Mouse (Mus musculus) lung, embryonic 15.5 days (tissue): ENCODE measurements around the gene Wdhd1. TPM values are rescaled to one million over a fixed set of nuclear protein-coding genes. Genes with fewer than 3 reads are reported as not detected.

Experiments used
- ATAC-seq: fragments of 200-750 bp; cut with Nextera tagmentation; 2 replicates; pipeline ENCODE4 v1.8.0; 2017; ENCODE audit warnings: moderate number of reproducible peaks, borderline replicate concordance; ENCODE audit not compliant: low FRiP score, low TSS enrichment; ENCODE audit errors: extremely low read depth
- H3K27ac ChIP-seq: fragments of 300-500 bp; sonication (generic); 2 replicates; pipeline ENCODE4 v1.5.1; 2015; ENCODE audit warnings: moderate library complexity, mild to moderate bottlenecking, inconsistent platforms
- H3K27me3 ChIP-seq: fragments of 300-500 bp; sonication (generic); 2 replicates; pipeline ENCODE4 v1.6.1; 2015; ENCODE audit warnings: inconsistent platforms
- H3K36me3 ChIP-seq: fragments of 300-500 bp; sonication (generic); 2 replicates; pipeline ENCODE4 v1.6.1; 2015; ENCODE audit warnings: inconsistent platforms
- H3K4me1 ChIP-seq: fragments of 300-500 bp; sonication (generic); 2 replicates; pipeline ENCODE4 v1.6.1; 2015; ENCODE audit warnings: inconsistent platforms
- H3K4me2 ChIP-seq: fragments of 300-500 bp; sonication (generic); 2 replicates; pipeline ENCODE4 v1.6.1; 2015; ENCODE audit warnings: inconsistent platforms, mild to moderate bottlenecking, moderate library complexity
- H3K4me3 ChIP-seq: fragments of 300-500 bp; sonication (generic); 2 replicates; pipeline ENCODE4 v1.5.1; 2015; ENCODE audit warnings: mild to moderate bottlenecking, inconsistent platforms
- H3K9ac ChIP-seq: fragments of 300-500 bp; sonication (generic); 2 replicates; pipeline ENCODE4 v1.6.1; 2015; ENCODE audit warnings: inconsistent platforms
- H3K9me3 ChIP-seq: fragments of 300-500 bp; sonication (generic); 2 replicates; pipeline ENCODE4 v1.6.1; 2016; ENCODE audit warnings: inconsistent platforms
- WGBS: fragments of 180-500 bp; shearing (Covaris S2); methylation state at CpG from one replicate; pipeline ENCODE4 v1.1.7; 2015; 5-methylcytosine and 5-hydroxymethylcytosine counted together
- polyA plus RNA-seq: library from polyadenylated mRNA; unstranded; fragments of >200 nt; fragmentation: Nextera tagmentation; extraction: Ambion mirVana; gene quantifications from 2 replicates; pipeline ENCODE4 v1.2.1, GENCODE M21; 2015

The Wdhd1 gene
- polyA plus RNA-seq, 1 experiment from 2014 or later: 38.3 TPM

GRCm38 (mm10) chr14:47298819-47299261 is 22.2 kb upstream of the Wdhd1 start:
- ATAC-seq: peak; percentile 43
- Histone ChIP-seq H3K4me2 (peak overlapping the region; percentile 57), H3K27ac (peak overlapping the region; percentile 97), H3K4me3 (peak overlapping the region; percentile 85), H3K27me3 (no peaks in the 10 kb centered on the region), H3K4me1 (peaks cover 15% of the 10 kb centered on the region), H3K9me3 (no peaks in the 10 kb centered on the region), H3K9ac (peak overlapping the region; percentile 98), H3K36me3 (no peaks in the 10 kb centered on the region; the same call in 1 of the 2 replicates)
- WGBS: 0% methylated on average over 15 of the region's 15 CpGs

- no peaks in the 10 kb centered on the region for H3K9me3 ChIP-seq
- H3K36me3 ChIP-seq: no peaks in the 10 kb centered on the region
- H3K4me1 ChIP-seq: peaks cover 15% of the 10 kb centered on the region
- peak overlapping the region; percentile 85 for H3K4me3 ChIP-seq
- no peaks in the 10 kb centered on the region for H3K27me3 ChIP-seq
- peak; percentile 78 for ATAC-seq
- 0% methylated on average over 34 of the region's 38 CpGs for WGBS
- H3K27ac ChIP-seq: peak overlapping the region; percentile 97
- peak overlapping the region; percentile 98 for H3K9ac ChIP-seq
- peak overlapping the region; percentile 57 for H3K4me2 ChIP-seq
These were observed 21.7 kb upstream of the Wdhd1 start for GRCm38 (mm10) chr14:47298408-47298792.

GRCm38 (mm10) chr14:47297785-47298407 is 21.2 kb upstream of the Wdhd1 start, which contains the start of gene Mapk1ip1l:
Gene Mapk1ip1l (plus strand): TSS chr14:47298266.
- H3K36me3 ChIP-seq: no peaks in the 10 kb centered on the region
- H3K9me3 ChIP-seq: no peaks in the 10 kb centered on the region
- H3K9ac ChIP-seq: peak within 1 kb of the TSS; percentile 98
- H3K27ac ChIP-seq: peak within 1 kb of the TSS; percentile 97
- under 1% methylated on average over 34 of the region's 34 CpGs for WGBS
- peak within 1 kb of the TSS; percentile 85 for H3K4me3 ChIP-seq
- ATAC-seq: peak; percentile 85
- H3K27me3 ChIP-seq: no peaks in the 10 kb centered on the region
- peak within 1 kb of the TSS; percentile 57 for H3K4me2 ChIP-seq
- peaks cover 15% of the 10 kb centered on the region for H3K4me1 ChIP-seq

- Histone ChIP-seq H3K4me2 (no peak overlapping the region), H3K4me3 (no peak overlapping the region), H3K36me3 (no peaks in the 10 kb centered on the region), H3K9ac (no peak overlapping the region), H3K27ac (no peak overlapping the region), H3K27me3 (no peaks in the 10 kb centered on the region), H3K9me3 (no peaks in the 10 kb centered on the region), H3K4me1 (peaks cover 15% of the 10 kb centered on the region)
- 48% methylated on average over 2 of the region's 2 CpGs for WGBS
- ATAC-seq: no peak
These were observed 19.6 kb upstream of the Wdhd1 start for GRCm38 (mm10) chr14:47296232-47296631.

GRCm38 (mm10) chr14:47294136-47294535 is 17.5 kb upstream of the Wdhd1 start:
- Histone ChIP-seq H3K27ac (no peak overlapping the region), H3K4me2 (no peak overlapping the region), H3K4me1 (peaks cover 4% of the 10 kb centered on the region; the same call in 1 of the 2 replicates), H3K27me3 (no peaks in the 10 kb centered on the region), H3K9ac (no peak overlapping the region), H3K9me3 (no peaks in the 10 kb centered on the region), H3K4me3 (no peak overlapping the region), H3K36me3 (peaks cover 12% of the 10 kb centered on the region; the same call in 1 of the 2 replicates)
- no peak for ATAC-seq
- WGBS: 63% methylated on average over 4 of the region's 4 CpGs

GRCm38 (mm10) chr14:47291772-47292171 is 15.1 kb upstream of the Wdhd1 start:
- no peak for ATAC-seq
- WGBS: 69% methylated on average over 1 of the region's 1 CpGs
- H3K4me3 ChIP-seq: no peak overlapping the region
- H3K9me3 ChIP-seq: no peaks in the 10 kb centered on the region
- H3K27me3 ChIP-seq: no peaks in the 10 kb centered on the region
- no peak overlapping the region for H3K4me2 ChIP-seq
- no peak overlapping the region for H3K27ac ChIP-seq
- H3K4me1 ChIP-seq: no peaks in the 10 kb centered on the region
- peaks cover 12% of the 10 kb centered on the region; the same call in 1 of the 2 replicates for H3K36me3 ChIP-seq
- no peak overlapping the region for H3K9ac ChIP-seq

- no peaks in the 10 kb centered on the region for H3K9me3 ChIP-seq
- no peaks in the 10 kb centered on the region for H3K27me3 ChIP-seq
- no peak for ATAC-seq
- H3K4me2 ChIP-seq: no peak overlapping the region
- H3K4me3 ChIP-seq: no peak overlapping the region
- 87% methylated on average over 5 of the region's 5 CpGs for WGBS
- 0 out of 2 replicates have a peak, but pooled peaks cover 9% of the 10 kb centered on the region for H3K4me1 ChIP-seq
- H3K36me3 ChIP-seq: peaks cover 12% of the 10 kb centered on the region; the same call in 1 of the 2 replicates
- H3K9ac ChIP-seq: no peak overlapping the region
- no peak overlapping the region for H3K27ac ChIP-seq
These were observed 10.4 kb upstream of the Wdhd1 start for GRCm38 (mm10) chr14:47287021-47287420.

- Histone ChIP-seq H3K27me3 (no peaks in the 10 kb centered on the region), H3K4me1 (0 out of 2 replicates have a peak, but pooled peaks cover 9% of the 10 kb centered on the region), H3K36me3 (peaks cover 12% of the 10 kb centered on the region; the same call in 1 of the 2 replicates), H3K4me3 (no peak overlapping the region), H3K4me2 (no peak overlapping the region), H3K9me3 (no peaks in the 10 kb centered on the region), H3K27ac (no peak overlapping the region), H3K9ac (no peak overlapping the region)
- WGBS: 84% methylated on average over 1 of the region's 1 CpGs
- ATAC-seq: no peak
These were observed 9.6 kb upstream of the Wdhd1 start for GRCm38 (mm10) chr14:47286215-47286614.

- H3K4me2 ChIP-seq: no peak overlapping the region
- no peaks in the 10 kb centered on the region for H3K27me3 ChIP-seq
- H3K36me3 ChIP-seq: peaks cover 7% of the 10 kb centered on the region; the same call in 1 of the 2 replicates
- WGBS: 94% methylated on average over 2 of the region's 2 CpGs
- no peak overlapping the region for H3K27ac ChIP-seq
- H3K4me3 ChIP-seq: no peak overlapping the region
- no peak for ATAC-seq
- 0 out of 2 replicates have a peak, but pooled peaks cover 9% of the 10 kb centered on the region for H3K4me1 ChIP-seq
- H3K9ac ChIP-seq: no peak overlapping the region
- H3K9me3 ChIP-seq: no peaks in the 10 kb centered on the region
These were observed 8.6 kb upstream of the Wdhd1 start for GRCm38 (mm10) chr14:47285271-47285670.

GRCm38 (mm10) chr14:47283568-47283967 is 6.9 kb upstream of the Wdhd1 start:
- Histone ChIP-seq H3K27ac (no peak overlapping the region), H3K27me3 (no peaks in the 10 kb centered on the region), H3K4me3 (no peak overlapping the region), H3K4me2 (no peak overlapping the region), H3K36me3 (no peaks in the 10 kb centered on the region), H3K4me1 (0 out of 2 replicates have a peak, but pooled peaks cover 9% of the 10 kb centered on the region), H3K9ac (no peak overlapping the region), H3K9me3 (no peaks in the 10 kb centered on the region)
- WGBS: 40% methylated on average over 7 of the region's 7 CpGs
- ATAC-seq: no peak

GRCm38 (mm10) chr14:47281535-47281934 is 4.9 kb upstream of the Wdhd1 start:
- Histone ChIP-seq H3K27me3 (no peaks in the 10 kb centered on the region), H3K4me2 (no peak overlapping the region), H3K9ac (no peak overlapping the region), H3K4me1 (peaks cover 16% of the 10 kb centered on the region; the same call in 1 of the 2 replicates), H3K27ac (no peak overlapping the region), H3K9me3 (no peaks in the 10 kb centered on the region), H3K4me3 (no peak overlapping the region), H3K36me3 (no peaks in the 10 kb centered on the region)
- no peak for ATAC-seq
- WGBS: 86% methylated on average over 4 of the region's 4 CpGs

GRCm38 (mm10) chr14:47279058-47279457 is 2.4 kb upstream of the Wdhd1 start:
- H3K36me3 ChIP-seq: no peaks in the 10 kb centered on the region
- no peaks in the 10 kb centered on the region for H3K9me3 ChIP-seq
- H3K27me3 ChIP-seq: no peaks in the 10 kb centered on the region
- no peak overlapping the region for H3K27ac ChIP-seq
- no peak overlapping the region for H3K9ac ChIP-seq
- H3K4me2 ChIP-seq: no peak overlapping the region
- H3K4me3 ChIP-seq: no peak overlapping the region
- peaks cover 31% of the 10 kb centered on the region for H3K4me1 ChIP-seq
- ATAC-seq: no peak
- 79% methylated on average over 2 of the region's 2 CpGs for WGBS
